Mouse (Mus musculus): ENCODE results near the gene Rftn1.

- TF ChIP-seq CTCF (IDR thresholded peaks at IDR 0.05; ENCODE audit: insufficient read depth, low read depth, low read length) (no peak), POLR2A (IDR thresholded peaks at IDR 0.05; ENCODE audit: insufficient read depth, low read depth, low read length) (no peak)
Measured at GRCm38 (mm10) chr17:49968467-49969207, 221.8 kb downstream of the Rftn1 start.
